Mouse (Mus musculus) thymus, postnatal 10 days (tissue): ENCODE results near the gene Hacd2.

ENCODE experiments used
- DNase-seq, 2 experiments: peaks; one replicate each; pipeline ENCODE4 v3.0.0; 2021; ENCODE audit warnings: low spot score in 2 of 2

Gene Hacd2

DNA sequence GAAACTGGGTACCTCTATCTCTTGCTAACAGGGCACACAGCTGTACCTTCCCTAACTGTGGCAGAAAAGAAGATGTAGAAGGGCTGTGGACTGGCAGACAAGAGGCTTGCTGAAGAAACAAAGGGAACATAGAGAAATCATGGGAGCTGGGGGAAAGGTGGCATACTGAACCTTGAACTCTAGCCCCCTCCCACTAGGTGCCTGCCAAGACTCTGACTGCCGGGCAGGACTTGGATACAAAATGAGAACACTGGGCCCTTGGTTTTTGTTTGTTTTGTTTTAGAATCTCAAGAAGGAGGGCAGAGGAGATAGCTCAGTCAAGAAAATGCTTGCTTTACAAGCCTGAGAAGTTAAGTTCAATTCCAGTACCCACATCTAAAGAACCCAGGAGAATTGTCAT is 14.9 kb upstream of the Hacd2 start:
- no peak for DNase-seq

DNA sequence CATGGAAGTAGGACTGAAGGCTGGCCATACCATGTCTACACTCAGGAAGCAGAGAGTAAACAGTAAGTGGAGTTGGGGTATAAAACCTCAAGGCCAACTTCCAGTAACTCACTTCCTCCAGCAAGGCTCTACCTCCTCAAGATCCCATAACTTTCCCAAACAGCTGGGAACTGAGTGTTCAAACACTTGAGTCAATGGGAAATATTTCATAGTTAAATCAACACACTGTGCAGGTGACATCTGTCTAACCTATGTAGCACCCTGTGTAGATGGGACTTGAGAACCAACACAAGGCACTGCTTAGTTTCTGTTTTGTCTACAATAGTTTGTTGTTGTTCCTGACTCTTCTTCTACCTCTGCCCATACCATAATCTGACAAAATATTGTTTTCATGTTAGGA is 13.8 kb upstream of the Hacd2 start:
- no peak for DNase-seq

DNA sequence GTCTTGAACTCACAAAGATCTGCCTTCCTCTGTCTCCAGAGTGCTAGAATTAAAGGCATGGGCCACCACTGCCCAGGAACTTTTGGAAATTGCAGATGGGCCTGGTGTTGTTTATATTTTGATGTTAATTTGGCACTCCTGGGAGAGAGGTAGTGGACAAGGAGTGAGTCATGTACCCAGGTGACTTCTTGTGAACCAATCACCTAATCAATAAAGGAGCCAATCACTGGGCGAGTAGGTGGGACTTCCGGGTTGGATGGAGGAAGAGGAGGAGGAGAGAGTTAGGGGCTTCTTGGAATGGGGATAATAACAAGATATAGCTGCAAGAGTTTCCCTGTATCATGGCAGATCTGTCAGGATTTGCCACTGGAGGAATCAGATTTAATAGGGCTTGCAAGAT is 8.7 kb upstream of the Hacd2 start:
- no peak for DNase-seq

DNA sequence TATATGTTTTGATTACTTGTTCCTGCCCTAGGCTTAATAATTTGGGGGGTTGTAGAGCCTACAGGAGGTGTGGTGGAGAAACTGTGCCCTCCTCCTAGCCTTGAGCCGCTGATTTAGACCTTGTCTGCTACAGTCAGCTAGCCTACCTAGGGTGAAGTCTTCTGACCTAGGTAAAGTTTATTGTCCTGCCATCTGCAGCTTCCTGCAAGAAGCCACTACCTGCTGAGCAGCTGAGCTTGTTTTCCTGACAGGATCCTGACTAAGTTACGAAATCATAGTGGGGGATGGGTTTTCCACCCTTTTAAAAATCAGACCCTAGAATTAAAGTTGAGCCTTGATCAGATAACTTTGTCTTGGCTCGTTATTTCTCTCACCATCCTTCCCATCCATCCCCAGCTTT is 5.7 kb upstream of the Hacd2 start:
- no peak for DNase-seq

DNA sequence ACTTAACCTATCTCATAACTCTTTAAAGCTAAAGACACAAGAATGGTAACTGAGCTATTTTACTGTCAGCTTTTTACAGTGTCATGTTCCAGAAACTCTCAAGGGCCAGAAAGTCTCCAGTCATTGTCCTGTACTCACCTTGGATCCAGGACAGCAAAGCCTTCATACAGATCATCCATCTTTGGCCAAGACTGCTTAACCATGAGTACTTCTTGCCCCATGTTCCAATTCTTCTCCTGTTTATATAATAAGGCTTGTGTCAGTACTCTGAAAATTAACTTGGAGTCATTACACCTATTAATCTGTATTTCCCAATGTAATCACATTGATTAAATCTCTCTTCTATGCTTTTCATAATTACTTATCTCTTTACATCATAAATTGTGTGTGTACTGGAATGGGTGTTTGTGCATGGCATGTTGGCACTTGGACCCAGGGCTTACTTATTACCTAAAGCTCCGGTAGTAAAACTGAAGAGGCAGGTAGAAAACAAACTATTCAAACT is 3.7 kb upstream of the Hacd2 start:
- DNase-seq, result no peak

DNA sequence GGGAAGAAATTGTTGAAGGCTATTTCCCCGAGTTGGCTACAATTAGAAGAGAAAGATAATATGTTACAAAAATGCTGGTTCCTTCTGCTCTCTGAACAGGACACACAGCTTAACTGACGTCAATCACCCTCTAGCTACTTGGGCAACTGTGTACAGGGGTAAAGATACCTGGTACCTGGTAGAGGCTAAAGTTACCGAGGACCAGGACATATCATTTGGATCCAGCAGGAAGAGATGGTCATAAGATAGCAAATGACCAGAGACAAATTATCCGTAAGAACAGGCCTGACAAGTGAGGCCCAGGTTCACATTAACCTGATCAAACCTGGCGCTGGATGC is 356 bp upstream of the Hacd2 start:
- DNase-seq, result no peak

DNA sequence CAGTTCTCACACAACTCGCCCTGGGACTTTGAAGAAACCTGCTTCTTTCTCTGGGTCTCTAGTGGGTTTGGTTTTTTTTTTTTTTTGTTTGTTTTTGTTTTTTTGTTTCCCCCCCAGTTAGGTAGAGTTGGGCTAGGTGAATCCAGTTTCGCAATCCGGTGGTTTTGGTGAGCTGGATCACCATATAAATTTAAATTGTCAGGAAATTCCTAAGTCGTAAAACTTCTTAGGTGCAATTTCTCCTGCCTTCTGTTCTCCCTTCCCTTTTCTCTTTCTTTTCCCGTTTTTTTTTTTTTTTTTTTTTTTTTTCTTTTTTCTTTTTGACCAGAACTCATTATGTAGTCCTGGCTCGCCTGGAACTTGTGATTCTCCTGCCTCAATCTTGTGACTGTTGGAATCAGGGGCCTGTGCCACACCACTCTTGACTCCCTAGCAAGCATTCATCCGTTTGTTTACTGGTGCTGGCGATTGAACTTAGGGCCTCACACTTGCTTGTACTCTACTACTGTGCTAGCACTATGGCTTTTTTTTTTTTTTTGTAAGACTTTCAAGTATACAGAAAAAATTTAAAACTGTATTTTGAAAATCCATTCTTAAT is 1.0 kb downstream of the Hacd2 start:
- DNase-seq, result no peak

DNA sequence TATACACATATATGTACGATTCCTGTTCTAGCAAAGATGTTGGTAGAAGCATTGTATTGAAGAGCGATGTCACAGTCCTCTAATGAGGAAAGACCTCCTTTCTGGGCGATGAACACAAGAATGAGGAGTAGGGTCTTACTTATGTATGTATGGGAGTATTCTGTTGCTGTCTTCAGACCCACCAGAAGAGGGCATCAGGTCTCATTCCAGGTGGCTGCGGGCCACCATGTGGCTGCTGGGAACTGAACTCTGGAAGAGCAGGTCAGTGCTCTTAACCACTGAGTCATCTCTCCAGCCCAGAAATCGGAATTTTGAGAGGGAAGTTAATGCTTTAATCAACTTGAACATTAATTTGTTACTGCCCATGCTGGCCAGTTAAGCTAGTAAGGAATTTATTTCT is 2.1 kb downstream of the Hacd2 start:
- DNase-seq, result peak in 1 of 2 experiments; percentile 5

DNA sequence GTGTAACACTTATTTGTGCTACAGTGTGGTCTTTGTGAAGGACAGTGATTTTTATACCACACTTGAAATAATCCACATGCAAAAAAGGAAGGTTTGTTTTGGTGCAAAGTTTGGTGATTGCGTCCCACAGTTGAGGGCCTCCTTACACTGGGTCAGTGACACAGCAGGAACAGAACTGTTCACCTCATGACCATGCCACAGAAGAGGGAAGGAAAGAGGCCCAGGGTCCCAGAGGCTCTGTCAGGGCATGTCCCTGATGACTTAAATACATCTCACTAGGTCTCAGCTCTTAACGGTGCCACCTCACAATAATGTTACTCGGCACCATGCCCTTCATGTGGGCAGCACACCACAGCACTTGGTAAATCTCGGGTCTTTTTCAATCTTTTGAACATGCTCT is 3.1 kb downstream of the Hacd2 start:
- DNase-seq, result no peak

DNA sequence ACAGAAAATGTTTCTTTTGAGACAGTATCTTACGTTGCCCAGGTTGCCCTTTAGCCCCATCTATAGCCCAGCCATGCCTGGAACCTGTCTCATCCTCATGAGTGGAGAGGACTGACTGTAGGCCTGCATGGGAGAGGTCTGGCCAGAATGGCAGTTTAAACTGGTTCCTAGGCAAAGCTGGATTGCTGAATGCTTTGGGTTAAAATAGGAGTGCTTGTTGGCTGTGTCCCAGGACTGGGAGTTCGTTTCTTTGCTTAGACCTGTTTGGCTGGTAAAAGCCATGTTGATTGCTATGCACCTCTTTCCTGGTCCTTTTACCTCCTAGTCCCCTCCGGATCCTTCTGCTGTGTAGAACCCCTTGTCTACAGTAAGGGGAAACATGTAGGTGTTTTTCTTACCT is 11.0 kb downstream of the Hacd2 start:
- DNase-seq, result no peak

DNA sequence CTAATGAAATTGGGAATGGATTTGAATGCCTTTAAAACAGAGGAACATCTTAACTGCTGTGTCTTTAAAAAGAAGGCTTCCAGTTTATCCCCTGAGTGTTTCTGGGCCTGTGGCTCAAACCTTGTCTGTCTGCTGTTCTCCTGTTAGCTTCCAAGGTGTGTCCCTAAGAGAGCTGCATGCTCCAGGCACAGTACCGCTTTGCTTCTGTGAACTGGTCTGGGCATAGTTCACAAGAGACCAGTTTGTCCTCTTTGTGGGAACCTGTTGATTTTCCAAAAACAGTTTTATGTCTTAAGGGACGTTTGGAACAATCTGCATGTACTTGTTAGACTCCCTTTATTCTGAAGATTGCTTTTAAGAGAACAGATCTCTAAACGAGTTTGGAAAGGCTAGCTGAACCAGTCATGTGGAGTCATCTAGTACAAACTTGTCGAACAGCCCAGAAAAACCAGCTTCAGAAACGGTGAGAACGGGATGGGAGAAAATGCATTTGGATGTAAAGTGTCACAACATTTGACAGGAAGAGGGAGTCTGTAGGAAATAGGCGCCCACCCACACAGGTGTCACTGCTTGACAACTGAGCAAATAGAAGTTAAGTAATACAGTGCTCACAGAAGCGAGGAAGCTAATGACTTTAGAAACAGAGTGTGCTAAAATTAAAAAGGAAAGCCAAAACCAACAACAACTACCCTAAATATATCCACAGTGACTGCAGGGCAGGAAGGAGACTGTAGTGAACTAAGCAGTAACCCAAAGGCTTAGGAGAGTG is 11.8 kb downstream of the Hacd2 start:
- no peak for DNase-seq

DNA sequence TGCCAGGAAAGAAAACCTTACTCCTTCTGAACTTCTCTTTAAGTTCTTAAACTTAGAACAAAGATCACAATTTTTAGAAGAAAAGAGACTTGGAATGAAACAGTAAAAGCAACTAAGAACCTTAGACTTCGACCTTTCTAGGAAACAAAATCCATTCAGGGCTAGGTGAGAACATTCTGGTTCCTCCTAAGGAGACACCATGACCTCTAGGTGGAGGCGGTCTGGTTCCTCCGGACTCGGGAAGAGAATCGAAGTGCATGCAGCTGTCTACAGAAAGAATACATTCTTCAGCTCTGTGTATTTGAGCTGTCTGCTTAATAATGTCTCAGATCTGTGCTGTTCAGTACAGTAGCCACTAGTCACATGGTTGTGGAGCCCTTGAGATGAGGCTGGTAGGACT is 12.7 kb downstream of the Hacd2 start:
- DNase-seq, result no peak

DNA sequence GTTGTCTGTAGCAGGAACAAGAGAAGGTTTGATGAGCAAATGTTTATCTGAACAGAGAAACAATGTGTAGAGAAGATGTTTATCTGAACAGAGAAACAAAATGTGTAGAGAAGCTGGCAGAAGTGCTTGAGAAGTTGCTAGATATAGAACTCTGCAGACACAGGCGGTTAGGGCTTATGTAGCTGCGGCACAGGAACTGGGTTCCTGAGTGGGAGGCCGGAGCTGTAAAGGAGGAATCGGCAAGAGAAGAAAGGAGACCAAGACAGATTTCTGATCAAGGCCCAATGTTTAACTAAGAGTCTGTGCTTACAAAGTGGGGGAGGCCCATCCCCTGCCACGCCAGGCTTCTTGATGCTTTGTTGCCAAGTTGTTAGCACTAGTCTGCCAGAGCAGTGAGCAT is 14.5 kb downstream of the Hacd2 start:
- DNase-seq, result no peak

DNA sequence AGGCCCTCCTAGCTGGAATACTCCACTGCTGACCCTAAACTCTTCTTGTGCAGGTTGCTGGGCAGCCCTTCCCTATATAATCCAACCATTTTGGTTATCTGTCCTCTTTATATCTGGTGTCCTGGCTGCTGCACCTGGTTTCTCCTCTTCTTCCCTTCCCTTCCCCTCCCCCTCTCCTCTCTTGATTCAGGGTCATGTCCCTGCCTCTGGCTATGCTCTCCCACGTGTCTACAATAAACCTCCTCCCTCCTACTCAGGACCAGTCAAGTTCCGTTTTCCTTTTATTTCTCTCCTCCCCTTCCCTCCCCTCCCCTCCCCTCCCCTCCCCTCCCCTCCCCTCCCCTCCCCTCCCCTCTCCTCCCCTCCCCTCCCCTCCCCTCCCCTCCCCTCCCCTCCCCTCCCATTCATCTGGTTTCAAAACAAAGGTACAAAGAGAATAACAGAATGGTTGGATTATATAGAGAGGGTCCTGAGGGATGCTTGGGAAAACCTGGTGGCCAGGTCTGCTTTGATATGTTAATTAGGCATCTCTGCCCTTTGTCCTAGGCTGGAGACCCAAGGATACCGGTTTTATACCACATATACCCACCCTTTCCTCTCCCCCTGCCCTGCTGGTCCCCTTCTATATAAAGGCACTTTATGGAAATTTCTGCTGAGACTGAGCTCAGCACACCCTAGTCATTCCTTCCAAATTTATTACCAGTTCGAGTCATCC is 16.3 kb downstream of the Hacd2 start:
- DNase-seq, result no peak

DNA sequence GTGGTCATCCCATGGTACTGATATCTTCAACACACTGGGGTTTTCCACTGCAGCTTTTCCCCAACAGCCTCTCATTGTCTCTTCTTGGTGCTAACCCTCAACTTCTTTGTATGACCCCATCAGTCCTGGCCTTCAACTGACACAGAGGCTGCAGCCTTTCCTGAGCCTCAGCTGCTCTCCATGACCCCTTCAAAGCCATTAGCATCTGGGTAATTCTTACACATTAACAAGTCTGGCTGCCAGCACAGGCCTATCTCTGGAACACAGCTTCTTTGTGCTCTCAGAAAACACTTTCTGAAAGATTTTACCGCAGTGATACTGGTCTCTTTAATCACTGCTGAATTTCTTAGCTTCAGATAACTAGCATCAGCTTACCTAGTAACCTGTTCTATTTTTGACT is 17.9 kb downstream of the Hacd2 start:
- no peak for DNase-seq

DNA sequence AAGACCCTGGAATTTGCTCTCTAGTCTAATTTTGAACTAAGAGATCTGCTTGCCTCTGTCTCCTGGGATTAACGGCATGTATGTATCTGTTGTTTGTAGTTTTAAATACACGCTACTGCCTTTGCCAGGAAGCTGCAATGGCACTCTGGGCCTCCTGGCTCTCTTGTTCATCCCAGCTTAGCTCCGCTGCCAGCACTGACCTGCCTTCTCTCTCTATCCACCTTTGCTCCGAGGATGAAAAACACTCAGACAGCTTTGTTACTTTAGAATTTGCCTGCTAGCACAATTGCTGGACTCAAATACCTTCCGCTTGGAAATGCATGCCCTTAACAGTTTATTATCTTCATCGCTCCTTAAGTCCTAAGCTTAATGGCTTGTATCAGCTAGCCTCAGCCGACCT is 18.8 kb downstream of the Hacd2 start:
- no peak for DNase-seq

DNA sequence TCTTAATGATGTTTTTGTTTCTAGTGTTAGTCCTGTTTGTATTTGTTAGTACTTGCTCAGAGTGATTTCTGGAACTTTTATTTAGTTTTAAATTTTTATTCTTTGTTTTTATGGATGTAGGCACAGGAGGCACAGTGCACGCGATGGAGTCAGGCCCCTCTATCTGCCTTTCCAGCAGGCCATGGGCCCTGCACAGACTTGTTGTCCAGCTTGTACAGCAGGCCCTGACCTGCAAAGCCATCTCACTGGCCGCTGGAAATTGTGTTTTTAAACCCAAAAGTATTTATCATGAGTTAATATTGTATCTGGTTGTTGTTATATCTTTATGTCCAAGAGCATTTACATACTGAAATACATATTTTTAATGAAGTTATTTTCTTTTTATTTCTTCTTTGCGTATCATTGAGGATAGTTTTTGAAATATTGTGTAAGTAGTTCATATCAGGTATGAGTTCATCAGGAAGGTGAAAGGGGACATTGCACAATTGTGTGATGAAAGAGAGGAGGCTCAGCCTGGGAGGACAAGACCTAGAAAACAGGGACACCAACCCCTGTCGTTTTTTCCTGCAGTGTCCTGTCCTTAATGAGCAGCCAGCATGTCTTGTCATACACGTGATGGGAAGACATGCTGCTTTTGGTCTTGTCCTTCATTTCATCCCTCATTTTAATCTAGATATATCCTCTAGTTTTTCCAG is 24.0 kb downstream of the Hacd2 start:
- no peak for DNase-seq

DNA sequence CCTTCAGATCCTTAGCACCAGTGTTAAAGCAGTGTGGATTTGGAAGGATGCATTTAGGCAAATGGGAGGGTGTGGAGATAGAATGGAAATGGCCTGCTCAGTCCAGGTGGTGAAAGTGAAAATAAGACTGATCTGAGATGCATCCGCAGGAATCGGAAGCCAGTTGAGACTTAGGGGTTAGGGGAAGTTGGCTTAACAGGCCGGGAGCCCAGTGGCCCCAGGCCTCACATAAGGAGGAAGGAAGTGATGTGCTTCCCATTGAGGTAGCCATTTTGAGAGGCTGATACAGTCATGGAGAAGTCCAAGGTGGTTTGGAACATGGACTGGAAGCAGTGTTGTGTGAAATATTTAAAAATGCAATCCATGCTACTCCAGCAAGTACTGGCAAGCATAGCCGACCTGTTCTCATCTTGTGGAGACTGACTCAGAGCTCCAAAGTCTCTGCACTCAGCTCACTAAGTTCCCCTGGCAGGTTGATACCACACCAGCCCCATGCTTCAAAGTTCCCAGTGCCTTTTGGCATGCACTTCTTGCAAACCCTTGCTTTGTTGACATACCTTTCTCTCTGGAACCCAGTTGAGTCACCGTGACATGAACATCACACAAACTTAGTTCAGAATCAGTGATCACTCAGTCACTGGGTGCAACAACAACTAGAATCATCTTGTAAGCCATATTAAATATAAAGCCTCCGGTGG is 25.2 kb downstream of the Hacd2 start:
- DNase-seq, result no peak

DNA sequence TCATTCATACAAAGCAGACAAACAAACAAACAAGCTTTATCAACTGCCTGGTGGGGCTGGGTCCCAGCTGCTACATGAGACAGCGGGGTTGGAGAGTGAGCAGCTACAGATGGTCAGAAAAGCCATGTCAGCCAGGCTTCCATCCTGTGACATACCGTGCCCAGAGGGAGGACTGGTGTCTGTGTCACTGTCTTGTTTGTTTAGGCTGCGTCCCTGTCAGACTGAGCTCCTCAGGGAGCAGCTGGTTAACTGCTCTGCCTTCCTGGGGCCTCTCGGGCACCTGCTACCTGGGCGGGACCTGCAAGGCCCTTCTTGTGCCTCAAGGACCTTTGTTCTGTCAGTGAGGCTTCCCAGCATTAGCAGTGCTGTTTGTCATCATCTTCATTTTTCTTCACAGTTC is 28.8 kb downstream of the Hacd2 start:
- DNase-seq, result no peak

DNA sequence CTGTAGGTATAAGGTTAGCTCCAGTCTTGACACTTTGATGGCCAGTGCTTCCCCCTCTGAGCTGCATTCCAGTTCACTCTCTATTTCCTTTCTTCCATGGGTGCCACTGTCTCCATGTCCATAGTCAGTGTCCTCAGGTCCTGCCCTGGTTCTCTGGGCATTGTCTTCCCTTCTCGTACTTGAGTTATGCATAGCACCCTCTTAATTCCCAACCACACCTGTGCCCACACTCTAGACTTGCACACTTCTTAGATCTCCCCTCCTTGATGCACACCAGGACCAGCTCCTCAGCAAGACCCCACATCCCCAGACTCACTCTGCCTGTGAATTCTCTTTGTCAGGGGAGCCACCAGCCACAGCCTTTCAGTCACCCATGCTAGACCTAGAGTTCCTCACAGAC is 30.0 kb downstream of the Hacd2 start:
- no peak for DNase-seq

DNA sequence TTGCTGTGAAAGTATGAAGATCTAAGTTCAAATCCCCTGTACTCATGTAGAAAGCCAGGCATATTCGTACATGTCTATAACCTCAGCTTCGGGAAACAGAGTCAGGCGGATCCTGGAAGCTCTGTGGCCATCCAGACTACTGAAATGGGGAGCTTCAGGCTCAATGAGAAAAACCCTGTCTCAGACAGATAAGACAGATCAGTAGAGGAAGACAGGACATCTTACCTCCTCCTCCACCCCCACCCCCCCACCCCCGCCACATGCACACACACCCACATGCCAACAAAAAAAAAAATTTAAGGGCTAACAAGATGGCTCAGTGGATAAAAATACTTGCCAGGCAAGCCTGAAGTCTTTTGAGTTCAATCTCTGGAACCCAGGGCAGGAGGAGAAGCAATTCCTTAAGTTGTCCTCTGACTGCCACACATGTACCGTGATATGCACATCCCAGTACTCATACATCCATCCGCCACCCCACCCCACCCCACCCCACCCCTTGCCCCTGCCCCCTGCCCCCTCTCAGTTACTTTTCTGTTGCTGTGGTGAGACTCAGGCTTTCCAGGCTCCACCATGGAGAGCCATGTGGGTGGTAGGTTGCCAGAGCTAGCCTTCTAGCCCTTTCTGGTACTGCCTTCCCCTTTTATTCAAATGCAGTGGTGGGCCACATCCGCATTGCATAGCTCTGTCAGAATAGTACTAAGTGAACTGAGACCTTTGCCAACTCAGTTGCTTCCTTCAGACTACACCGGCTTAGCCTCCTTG is 32.4 kb downstream of the Hacd2 start:
- DNase-seq, result no peak
